Mouse (Mus musculus) neural tube, embryonic 11.5 days (tissue): ENCODE measurements at regions not wholly inside any gene's neighbourhood (a gene's known extent, or its start where the extent isn't known, plus 50 kb on each side); places are given as distances from the start of the nearest gene placed in this dataset.

Source experiments
- ATAC-seq: fragments of 200-750 bp; cut with Nextera tagmentation; 2 replicates; pipeline ENCODE4 v1.8.0; 2017; ENCODE audit warnings: moderate number of reproducible peaks, mild to moderate bottlenecking, moderate TSS enrichment, moderate library complexity; ENCODE audit not compliant: insufficient read depth, low FRiP score, low TSS enrichment
- DNase-seq: peaks from one replicate; pipeline ENCODE4 v3.0.0-alpha.2; 2015; ENCODE audit warnings: low spot score
- H3K27ac ChIP-seq: fragments of 300-500 bp; sonication (generic); 2 replicates; pipeline ENCODE4 v1.5.1; 2014; ENCODE audit warnings: low read depth, mild to moderate bottlenecking, low read length
- H3K27me3 ChIP-seq: fragments of 300-500 bp; sonication (generic); 2 replicates; pipeline ENCODE4 v1.6.1; 2014; ENCODE audit warnings: mild to moderate bottlenecking, low read length, mixed read lengths; ENCODE audit not compliant: control insufficient read depth, insufficient read depth
- H3K36me3 ChIP-seq: fragments of 300-500 bp; sonication (generic); 2 replicates; pipeline ENCODE4 v1.6.1; 2014; ENCODE audit warnings: mild to moderate bottlenecking, low read length, moderate library complexity, mixed read lengths; ENCODE audit not compliant: control insufficient read depth, insufficient read depth
- H3K4me1 ChIP-seq: fragments of 300-500 bp; sonication (generic); 2 replicates; pipeline ENCODE4 v1.6.1; 2014; ENCODE audit warnings: low read length, mixed read lengths; ENCODE audit not compliant: control insufficient read depth, insufficient read depth
- H3K4me2 ChIP-seq: fragments of 300-500 bp; sonication (generic); 2 replicates; pipeline ENCODE4 v1.6.1; 2014; ENCODE audit warnings: low read depth, mild to moderate bottlenecking, moderate library complexity
- H3K4me3 ChIP-seq: fragments of 300-500 bp; sonication (generic); 2 replicates; pipeline ENCODE4 v1.5.1; 2014; ENCODE audit warnings: low read depth, low read length
- H3K9ac ChIP-seq: fragments of 300-500 bp; sonication (generic); 2 replicates; pipeline ENCODE4 v1.6.1; 2014; ENCODE audit warnings: mild to moderate bottlenecking, low read length
- H3K9me3 ChIP-seq: fragments of 300-500 bp; sonication (generic); 2 replicates; pipeline ENCODE4 v1.6.1; 2016; ENCODE audit warnings: low read length; ENCODE audit not compliant: control insufficient read depth
- whole genome bisulfite sequencing: fragments of 180-500 bp; shearing (Covaris S2); extraction: QIAGEN DNeasy Blood & Tissue Kit; methylation state at CpG from one replicate; pipeline ENCODE4 v1.1.7; 2014; 5-methylcytosine and 5-hydroxymethylcytosine counted together

DNA sequence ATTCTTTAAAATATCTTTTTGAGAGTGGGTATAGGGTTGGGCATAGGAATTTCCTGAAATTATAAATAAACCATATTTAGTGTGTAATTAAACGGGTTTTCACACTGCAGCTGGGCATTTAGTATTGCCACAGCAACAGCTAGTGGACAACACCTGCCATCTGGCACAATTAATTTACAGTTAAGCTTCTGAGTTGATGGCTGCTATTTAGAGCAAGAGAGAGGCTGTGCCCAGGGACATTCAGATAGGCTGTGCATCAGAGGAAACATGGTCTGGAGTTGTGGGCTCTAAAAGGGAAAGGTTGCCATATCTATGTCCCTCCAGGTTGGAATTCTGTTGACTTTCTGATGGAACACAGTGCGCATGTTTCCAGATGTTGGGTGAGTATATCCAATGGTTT, 227.1 kb downstream of the Pth2r start:
- Histone ChIP-seq H3K9ac (no peak overlapping the region), H3K4me1 (no peaks in the 10 kb centered on the region), H3K4me2 (no peak overlapping the region), H3K4me3 (no peak overlapping the region), H3K36me3 (no peaks in the 10 kb centered on the region), H3K27me3 (no peaks in the 10 kb centered on the region), H3K27ac (no peak overlapping the region), H3K9me3 (no peaks in the 10 kb centered on the region)
- 87% methylated on average over 2 of the region's 2 CpGs for WGBS
- DNase-seq (no peak), ATAC-seq (no peak)

DNA sequence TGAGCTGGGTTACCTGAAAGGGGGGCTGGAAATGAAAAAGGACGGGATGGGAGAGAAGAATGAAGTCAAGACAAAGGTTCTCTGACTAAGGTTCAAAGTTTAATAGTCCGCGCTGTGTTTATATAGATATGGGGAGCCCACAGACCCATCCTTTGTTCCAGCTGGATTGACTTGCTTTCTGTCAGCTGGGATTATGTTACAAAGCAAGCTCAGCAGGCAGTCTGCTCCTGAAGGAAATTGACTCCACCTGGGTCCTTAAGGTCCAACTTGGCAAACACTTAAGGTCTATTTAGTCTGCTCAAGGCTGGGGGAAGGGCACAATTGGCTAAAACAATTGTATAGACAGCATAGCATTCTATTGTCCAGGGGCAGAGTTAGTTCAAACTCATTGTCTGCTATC, 253.8 kb downstream of the Pth2r start:
- no peaks in the 10 kb centered on the region for H3K27me3 ChIP-seq
- no peak for DNase-seq
- H3K4me1 ChIP-seq, result no peaks in the 10 kb centered on the region
- H3K9me3 ChIP-seq, result no peaks in the 10 kb centered on the region
- H3K36me3 ChIP-seq, result no peaks in the 10 kb centered on the region
- H3K4me2 ChIP-seq, result no peak overlapping the region
- 58% methylated on average over 3 of the region's 3 CpGs for WGBS
- H3K9ac ChIP-seq, result no peak overlapping the region
- H3K27ac ChIP-seq, result no peak overlapping the region
- no peak for ATAC-seq
- H3K4me3 ChIP-seq, result no peak overlapping the region

DNA sequence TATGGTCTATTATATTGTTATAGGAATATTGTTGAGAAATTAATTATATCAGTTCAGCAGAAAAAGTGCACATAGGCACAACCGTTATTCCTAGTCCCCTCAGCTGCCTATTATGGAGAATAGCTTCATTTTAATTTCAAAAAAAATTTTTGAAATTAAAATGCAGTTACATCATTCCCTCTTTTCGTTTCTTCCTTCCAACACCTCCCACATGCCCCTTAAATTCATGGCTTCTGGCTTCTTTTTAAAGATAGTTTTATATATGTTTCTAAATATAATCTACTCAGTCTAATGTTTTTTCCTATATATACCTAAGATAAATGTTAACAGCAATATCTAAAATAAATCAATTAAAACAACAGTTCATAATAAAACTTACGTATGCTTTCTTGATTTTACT, 256.7 kb downstream of the Pth2r start:
- Histone ChIP-seq H3K27ac (no peak overlapping the region), H3K4me2 (no peak overlapping the region), H3K27me3 (no peaks in the 10 kb centered on the region), H3K4me3 (no peak overlapping the region), H3K9ac (no peak overlapping the region), H3K4me1 (no peaks in the 10 kb centered on the region), H3K9me3 (no peaks in the 10 kb centered on the region), H3K36me3 (no peaks in the 10 kb centered on the region)
- WGBS, result 94% methylated on average over 3 of the region's 3 CpGs
- no peak for ATAC-seq
- no peak for DNase-seq

DNA sequence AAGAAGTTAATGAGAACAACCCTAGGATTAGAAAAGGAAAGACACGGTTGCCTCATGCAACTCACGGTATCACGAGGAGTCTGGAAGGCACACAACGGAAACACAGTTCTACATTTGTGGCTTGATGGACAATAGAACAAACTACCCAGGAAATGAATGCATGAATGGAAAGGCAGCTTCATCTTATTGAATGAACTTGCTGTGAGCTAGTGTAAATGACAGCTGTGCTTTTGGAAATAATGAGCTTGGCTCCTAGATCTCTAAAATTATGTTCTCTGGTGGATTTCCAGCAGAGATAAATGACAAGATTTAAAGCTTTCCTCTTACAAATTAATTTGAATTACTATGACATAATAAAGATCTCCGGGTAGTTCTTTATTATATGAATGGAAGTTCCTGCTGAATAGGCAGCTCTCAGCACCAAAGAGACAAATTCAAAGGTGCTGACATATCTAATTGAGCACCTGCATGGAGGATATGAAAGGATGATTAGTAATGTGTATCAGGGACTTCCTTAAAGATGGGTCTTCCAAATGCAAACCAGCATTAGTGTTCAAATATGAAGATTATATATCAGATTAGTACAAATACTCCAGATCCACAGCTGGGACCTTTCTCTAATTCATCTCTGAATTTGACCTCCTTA, 262.5 kb downstream of the Pth2r start:
- ATAC-seq, result no peak
- H3K4me2 ChIP-seq, result no peak overlapping the region
- H3K9ac ChIP-seq, result no peak overlapping the region
- H3K9me3 ChIP-seq, result no peaks in the 10 kb centered on the region
- H3K27me3 ChIP-seq, result no peaks in the 10 kb centered on the region
- DNase-seq, result no peak
- WGBS, result 82% methylated on average over 5 of the region's 5 CpGs
- no peaks in the 10 kb centered on the region; the same call in 1 of the 2 replicates for H3K36me3 ChIP-seq
- no peaks in the 10 kb centered on the region for H3K4me1 ChIP-seq
- no peak overlapping the region for H3K27ac ChIP-seq
- H3K4me3 ChIP-seq, result no peak overlapping the region

DNA sequence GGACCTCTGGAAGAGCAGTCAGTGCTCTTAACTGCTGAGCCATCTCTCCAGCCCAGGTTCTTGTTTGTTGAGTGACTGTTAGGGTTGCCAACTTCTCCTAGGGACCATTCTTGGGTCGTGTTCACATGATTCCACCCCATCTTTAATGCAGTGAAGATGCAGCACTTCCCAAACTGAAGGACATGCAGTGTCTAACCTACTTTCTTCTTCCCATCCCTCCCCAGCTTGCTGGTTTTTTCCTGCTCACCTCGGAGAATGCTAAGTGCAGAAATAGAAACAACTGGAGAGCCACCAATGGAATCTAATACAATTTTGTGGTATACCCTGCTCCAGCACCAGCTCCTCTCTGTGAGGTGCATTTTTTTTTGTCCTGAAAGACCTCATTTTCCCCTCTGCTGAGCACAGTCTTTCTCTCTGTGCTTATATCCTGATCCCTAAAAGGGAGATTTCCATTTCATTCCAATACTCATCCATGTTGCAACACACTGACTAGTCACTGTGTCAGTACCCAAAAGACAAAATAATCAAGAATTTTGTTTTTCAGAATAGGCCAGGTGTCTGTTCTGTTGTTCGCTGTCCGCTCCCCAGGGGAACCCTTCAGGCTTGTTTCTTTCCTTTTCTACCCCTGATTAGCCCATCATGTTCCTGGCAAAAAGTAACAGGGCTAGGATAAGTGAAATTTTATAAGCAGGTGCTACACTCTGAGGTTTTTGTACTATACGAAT, 263.6 kb downstream of the Pth2r start:
- Histone ChIP-seq H3K27ac (no peak overlapping the region), H3K4me2 (no peak overlapping the region), H3K36me3 (no peaks in the 10 kb centered on the region; the same call in 1 of the 2 replicates), H3K9me3 (no peaks in the 10 kb centered on the region), H3K4me1 (no peaks in the 10 kb centered on the region), H3K27me3 (no peaks in the 10 kb centered on the region), H3K4me3 (no peak overlapping the region), H3K9ac (no peak overlapping the region)
- DNase-seq (no peak), ATAC-seq (no peak)
- 88% methylated on average over 5 of the region's 5 CpGs for WGBS

DNA sequence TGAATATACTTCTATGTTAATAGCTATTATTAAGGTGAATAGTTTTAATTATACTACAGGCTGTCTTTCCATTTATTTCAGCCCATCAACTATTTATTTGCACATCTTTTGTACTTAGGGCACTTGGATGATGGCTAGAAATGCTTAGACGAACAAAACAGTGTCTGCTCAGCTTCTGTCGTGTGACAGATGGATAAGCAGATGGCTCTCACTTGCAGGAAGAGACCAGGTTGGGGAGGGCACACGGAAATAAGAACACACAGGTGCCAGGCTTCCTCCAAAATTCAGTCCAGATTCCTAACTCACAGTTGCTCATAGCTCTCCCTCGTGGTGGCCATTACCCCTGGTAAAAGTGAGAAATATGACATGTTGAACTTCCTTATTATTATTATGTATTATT, 267.0 kb downstream of the Pth2r start:
- no peaks in the 10 kb centered on the region for H3K9me3 ChIP-seq
- H3K9ac ChIP-seq, result no peak overlapping the region
- H3K27ac ChIP-seq, result no peak overlapping the region
- no peaks in the 10 kb centered on the region for H3K27me3 ChIP-seq
- DNase-seq, result no peak
- no peaks in the 10 kb centered on the region; the same call in 1 of the 2 replicates for H3K36me3 ChIP-seq
- H3K4me1 ChIP-seq, result no peaks in the 10 kb centered on the region
- no peak for ATAC-seq
- H3K4me2 ChIP-seq, result no peak overlapping the region
- H3K4me3 ChIP-seq, result no peak overlapping the region
- 74% methylated on average over 4 of the region's 4 CpGs for WGBS

DNA sequence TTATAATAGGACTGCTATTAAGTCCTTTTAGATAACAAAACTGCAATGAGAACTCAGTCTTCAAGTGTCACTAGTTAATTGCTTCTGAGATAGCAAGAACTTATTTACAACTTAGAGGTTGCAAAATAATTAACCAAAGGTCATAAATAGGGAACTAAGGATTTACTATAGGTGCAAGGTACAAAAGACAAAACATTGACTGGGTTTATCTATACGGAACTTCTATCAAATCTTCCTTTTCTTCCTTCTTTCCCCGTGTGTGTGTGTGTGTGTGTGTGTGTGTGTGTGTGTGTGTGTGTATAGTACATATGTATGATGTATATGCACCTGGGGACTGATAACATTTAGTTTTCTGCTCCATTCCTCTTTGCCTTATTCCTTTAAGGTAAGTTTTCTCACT, 305.5 kb downstream of the Pth2r start:
- Histone ChIP-seq H3K4me3 (no peak overlapping the region), H3K36me3 (no peaks in the 10 kb centered on the region), H3K4me1 (no peaks in the 10 kb centered on the region), H3K27ac (no peak overlapping the region), H3K27me3 (no peaks in the 10 kb centered on the region), H3K9ac (no peak overlapping the region), H3K9me3 (no peaks in the 10 kb centered on the region), H3K4me2 (no peak overlapping the region)
- no peak for DNase-seq
- WGBS, result 69% methylated on average over 2 of the region's 2 CpGs
- ATAC-seq, result no peak

DNA sequence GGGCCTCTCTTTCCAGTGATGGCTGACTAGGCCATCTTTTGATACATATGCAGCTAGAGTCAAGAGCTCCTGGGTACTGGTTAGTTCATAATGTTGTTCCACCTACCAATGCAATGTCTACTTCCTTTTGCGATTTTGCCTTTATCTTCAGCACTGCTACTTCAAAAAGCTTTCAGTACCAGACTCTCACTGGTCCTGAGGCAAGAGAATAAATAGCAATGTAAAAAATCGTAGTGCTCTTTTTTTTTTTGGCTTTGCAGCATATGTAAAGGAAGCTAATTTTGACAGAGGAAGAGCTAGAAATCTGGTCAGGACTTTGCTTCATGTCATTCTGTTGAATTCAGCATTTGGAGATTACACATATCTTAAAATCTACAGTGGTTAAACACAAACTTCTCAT, 291.0 kb upstream of the Crygf start:
- Histone ChIP-seq H3K4me1 (no peaks in the 10 kb centered on the region), H3K27me3 (no peaks in the 10 kb centered on the region), H3K9me3 (no peaks in the 10 kb centered on the region), H3K9ac (no peak overlapping the region), H3K4me2 (no peak overlapping the region), H3K36me3 (no peaks in the 10 kb centered on the region), H3K27ac (no peak overlapping the region), H3K4me3 (no peak overlapping the region)
- DNase-seq, result no peak
- ATAC-seq, result no peak
- 80% methylated on average over 2 of the region's 2 CpGs for WGBS

DNA sequence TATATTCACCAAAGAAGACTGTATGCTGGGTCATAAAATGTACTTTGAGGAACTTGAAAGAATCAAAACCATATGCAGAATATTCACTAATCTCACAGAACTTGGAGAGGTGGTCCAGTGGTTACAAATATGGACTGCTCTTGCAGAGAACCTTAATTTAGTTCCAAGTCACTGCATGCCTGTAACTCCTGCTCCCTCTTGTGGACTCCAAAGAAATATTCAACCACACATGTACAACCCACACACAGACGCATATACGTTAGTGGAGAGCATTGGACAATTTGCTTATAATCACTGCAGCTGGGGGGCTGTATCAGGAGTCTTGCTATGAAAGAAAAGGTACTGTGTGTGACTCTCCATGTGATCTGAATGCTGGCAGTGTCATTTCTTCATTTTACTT, 271.9 kb upstream of the Crygf start:
- no peaks in the 10 kb centered on the region for H3K36me3 ChIP-seq
- DNase-seq, result no peak
- 75% methylated on average over 2 of the region's 2 CpGs for WGBS

More for the DNA sequence above, 271.9 kb upstream of the Crygf start:
- no peaks in the 10 kb centered on the region for H3K27me3 ChIP-seq
- H3K9ac ChIP-seq, result no peak overlapping the region
- no peak overlapping the region for H3K4me2 ChIP-seq
- ATAC-seq, result no peak
- H3K4me1 ChIP-seq, result no peaks in the 10 kb centered on the region
- no peaks in the 10 kb centered on the region for H3K9me3 ChIP-seq
- no peak overlapping the region for H3K27ac ChIP-seq
- H3K4me3 ChIP-seq, result no peak overlapping the region
